Mouse (Mus musculus): Measurements from ENCODE around the gene Extl1. TPM values are rescaled to one million over a fixed set of nuclear protein-coding genes. Genes with fewer than 3 reads are reported as not detected.

Extl1 gene
- total RNA-seq, 2 experiments from 2014 or later = 44.7 to 46.5 TPM

DNA sequence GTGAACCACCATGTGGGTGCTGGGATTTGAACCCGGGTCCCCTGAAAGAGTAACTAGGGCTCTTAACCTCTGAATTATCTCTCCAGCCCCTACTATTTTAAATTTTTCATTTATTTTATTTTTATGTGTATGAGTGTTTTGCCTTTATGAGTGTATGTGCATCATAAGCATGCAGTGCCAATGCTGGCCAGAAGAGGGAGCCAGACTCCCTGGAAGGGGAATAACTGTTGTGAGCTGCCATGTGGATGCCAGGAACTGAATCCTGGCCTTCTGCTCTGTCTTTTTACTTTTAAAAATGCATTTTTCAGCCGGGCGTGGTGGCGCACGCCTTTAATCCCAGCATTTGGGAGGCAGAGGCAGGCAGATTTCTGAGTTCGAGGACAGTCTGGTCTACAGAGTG lies 70.7 kb downstream of the Extl1 start:
- peak; percentile 63 for TF ChIP-seq CTCF (conservative IDR thresholded peaks at IDR 0.05)
- Histone ChIP-seq H3K27ac (no peak overlapping the region), H3K4me3 (no peak overlapping the region)

DNA sequence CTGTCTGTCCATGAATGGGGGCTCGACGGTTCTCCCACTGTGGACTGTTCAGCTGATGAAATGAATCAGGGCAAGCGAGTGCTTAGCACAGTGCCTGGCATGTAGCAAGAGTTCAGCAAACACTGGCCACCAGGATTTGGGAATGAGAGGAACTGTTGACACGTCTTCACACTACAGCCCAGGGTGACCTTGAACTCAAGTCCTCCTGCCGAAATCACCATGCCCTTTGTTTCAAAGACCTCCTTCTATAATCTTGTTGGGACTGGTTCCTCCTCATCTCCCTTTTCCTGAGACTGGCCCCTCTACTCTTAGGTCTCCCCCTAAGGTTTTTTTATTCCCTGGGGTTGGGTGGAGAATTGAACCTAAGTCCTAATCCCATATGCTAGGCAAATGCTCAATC lies 71.3 kb downstream of the Extl1 start:
- DNase-seq (ENCODE audit: low spot score in 2 of 2) = no peak
- TF ChIP-seq CTCF (conservative IDR thresholded peaks at IDR 0.05) = no peak
- H3K4me3 ChIP-seq = no peak overlapping the region
- H3K27ac ChIP-seq = no peak overlapping the region

More for the DNA sequence above, 70.7 kb downstream of the Extl1 start:
- DNase-seq (ENCODE audit: low spot score in 2 of 2) = no peak

- no peak for DNase-seq (ENCODE audit: low spot score in 2 of 2)
- H3K4me3 ChIP-seq = no peak overlapping the region
- no peak for TF ChIP-seq CTCF (conservative IDR thresholded peaks at IDR 0.05)
- H3K27ac ChIP-seq = no peak overlapping the region
Observed at GRCm38 (mm10) chr4:134311784-134312183, 71.9 kb downstream of the Extl1 start.

GRCm38 (mm10) chr4:134310656-134311055 lies 73.0 kb downstream of the Extl1 start:
- TF ChIP-seq CTCF (conservative IDR thresholded peaks at IDR 0.05) = no peak
- DNase-seq (ENCODE audit: low spot score in 2 of 2) = no peak
- no peak overlapping the region for H3K4me3 ChIP-seq
- H3K27ac ChIP-seq = no peak overlapping the region

DNA sequence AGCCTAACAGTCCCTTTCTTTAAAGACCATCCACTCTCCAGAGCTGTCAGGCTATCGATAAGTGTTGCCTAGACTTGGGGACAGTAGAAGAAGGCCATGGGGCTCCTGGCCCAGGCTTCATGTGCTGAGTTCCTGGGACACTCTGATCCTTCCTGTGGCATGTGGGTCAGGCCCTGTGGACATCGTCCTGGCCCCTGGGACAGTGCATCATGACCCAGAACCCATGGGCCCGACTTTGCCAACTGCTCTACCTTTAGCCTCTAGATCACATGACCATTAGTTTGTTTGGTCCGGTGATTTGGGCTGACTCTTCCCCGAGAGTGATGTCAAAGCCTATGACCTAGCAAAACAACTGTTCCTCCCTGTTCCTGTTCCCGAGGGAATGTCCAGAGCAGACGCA lies 73.5 kb downstream of the Extl1 start:
- Histone ChIP-seq H3K4me3 (no peak overlapping the region), H3K27ac (no peak overlapping the region)
- no peak for DNase-seq (ENCODE audit: low spot score in 2 of 2)
- TF ChIP-seq CTCF (conservative IDR thresholded peaks at IDR 0.05) = no peak

DNA sequence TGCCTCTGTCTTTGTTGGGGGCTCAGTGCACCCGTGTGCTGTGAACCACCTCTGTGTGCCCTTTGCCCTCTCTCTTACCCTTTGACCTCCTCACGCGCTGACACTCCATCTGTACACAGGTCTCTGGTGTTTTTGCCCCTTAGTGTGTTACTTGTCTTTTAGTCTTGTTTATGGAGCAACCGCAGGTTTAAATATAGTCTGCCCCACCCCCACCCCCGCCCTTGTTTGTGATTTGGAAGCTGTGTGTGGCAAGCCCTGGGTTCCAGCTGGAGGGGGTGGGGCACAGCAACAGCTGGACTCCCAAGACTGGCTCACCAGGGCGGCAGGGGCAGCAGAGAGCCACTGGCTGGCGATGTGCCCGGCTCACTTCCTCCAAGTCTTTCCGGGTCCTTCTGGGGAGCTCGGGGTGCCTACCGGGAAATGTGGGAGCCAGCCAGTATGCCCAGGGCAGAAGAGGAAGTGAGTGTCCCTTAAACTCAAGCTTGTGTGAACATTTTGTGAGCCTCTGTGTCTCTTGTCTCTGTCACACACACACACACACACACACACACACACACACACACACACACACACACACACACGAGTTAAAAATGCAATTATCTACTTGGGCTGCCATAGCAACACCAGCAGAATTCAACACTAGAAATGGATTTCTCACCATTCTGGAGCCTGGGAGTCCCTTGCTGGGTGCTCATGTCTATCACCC lies 76.1 kb downstream of the Extl1 start:
- peak; percentile 49 to 56 for DNase-seq (ENCODE audit: low spot score in 2 of 2)
- TF ChIP-seq CTCF (conservative IDR thresholded peaks at IDR 0.05) = peak; percentile 46
- H3K27ac ChIP-seq = peak overlapping the region; percentile 65
- H3K4me3 ChIP-seq = peak overlapping the region; percentile 22; the same call in 1 of the 2 replicates

- TF ChIP-seq CTCF (conservative IDR thresholded peaks at IDR 0.05) = no peak
- no peak for DNase-seq (ENCODE audit: low spot score in 2 of 2)
- Histone ChIP-seq H3K27ac (peak overlapping the region; percentile 65; the same call in 1 of the 2 replicates), H3K4me3 (no peak overlapping the region)
Observed at GRCm38 (mm10) chr4:134306963-134307362, 76.7 kb downstream of the Extl1 start.

Other genes starting within 250 kb of the Extl1 start
- 10 to 100 TPM; 14.3 to 17.2 TPM for gene Cep85, start 196.7 kb downstream of the Extl1 start, total RNA-seq (2021)
- not detected for gene Gm7534, start 180.8 kb downstream of the Extl1 start, total RNA-seq (2021)
- under 1 TPM in 1 of 2 experiments, not detected in 1; 0.90 TPM for gene Catsper4, start 156.5 kb downstream of the Extl1 start, total RNA-seq (2021)
- gene Cnksr1, start 145.5 kb downstream of the Extl1 start, total RNA-seq (2021) = under 1 TPM; 0.38 to 0.66 TPM
- not detected for gene E130218I03Rik, start 140.2 kb downstream of the Extl1 start, total RNA-seq (2021)
- 10 to 100 TPM in 1 of 2 experiments, 1 to 10 TPM in 1; 9.0 to 10.0 TPM for gene Zfp593, start 138.3 kb downstream of the Extl1 start, total RNA-seq (2021)
- not detected for gene Gm30191, start 136.9 kb downstream of the Extl1 start, total RNA-seq (2021)
- 1 to 10 TPM; 2.7 to 4.0 TPM for gene Grrp1, start 129.7 kb downstream of the Extl1 start, total RNA-seq (2021)
- gene Pdik1l, start 96.0 kb downstream of the Extl1 start, total RNA-seq (2021) = 10 to 100 TPM; 16.9 to 18.6 TPM
- not detected for gene Trim63, start 68.7 kb downstream of the Extl1 start, total RNA-seq (2021)
- not detected for gene Slc30a2, start 40.7 kb downstream of the Extl1 start, total RNA-seq (2021)
- 1 to 10 TPM; 6.6 to 9.0 TPM for gene Pafah2, start 12.5 kb upstream of the Extl1 start, total RNA-seq (2021)
- gene Stmn1, start 84.5 kb upstream of the Extl1 start, total RNA-seq (2021) = 100 to 1,000 TPM; 362 to 369 TPM
- gene Paqr7, start 112.8 kb upstream of the Extl1 start, total RNA-seq (2021) = 10 to 100 TPM; 60.2 to 64.7 TPM
- under 1 TPM; 0.56 to 0.67 TPM for gene Aunip, start 127.1 kb upstream of the Extl1 start, total RNA-seq (2021)
- 10 to 100 TPM; 69.3 to 72.5 TPM for gene Mtfr1l, start 151.5 kb upstream of the Extl1 start, total RNA-seq (2021)
- gene Selenon, start 168.3 kb upstream of the Extl1 start, total RNA-seq (2021) = 10 to 100 TPM; 17.3 to 19.7 TPM